Mouse (Mus musculus): ENCODE measurements around the gene Mfsd12.
A peak's percentile ranks its signal among the peaks of the same experiment; 100 is the strongest.

- TF ChIP-seq ZNF384 (IDR thresholded peaks at IDR 0.05; ENCODE audit: low read depth, low read length), result peak; percentile 24; the same call in 1 of the 2 replicates
- TF ChIP-seq CHD2 (IDR thresholded peaks at IDR 0.05; ENCODE audit: low read depth, low read length), result no peak
- 0 out of 2 replicates have a peak, but pooled peaks have one; percentile 23 for TF ChIP-seq MAFK (IDR thresholded peaks at IDR 0.05; ENCODE audit: insufficient read depth, low read depth, low read length)
- TF ChIP-seq ZC3H11A (IDR thresholded peaks at IDR 0.05; ENCODE audit: borderline replicate concordance, low read depth, low read length), result no peak
- TF ChIP-seq HCFC1 (IDR thresholded peaks at IDR 0.05; ENCODE audit: borderline replicate concordance, insufficient read depth, low read length), result peak; percentile 39; the same call in 1 of the 2 replicates
These were observed 43.9 kb downstream of the Mfsd12 start for GRCm38 (mm10) chr10:81401205-81401520.

Measured in ES-E14 (cell line).